Mouse (Mus musculus): ENCODE results near the gene Zbtb17.
A peak's percentile ranks its signal among the peaks of the same experiment; 100 is the strongest.

Gene Zbtb17

DNA sequence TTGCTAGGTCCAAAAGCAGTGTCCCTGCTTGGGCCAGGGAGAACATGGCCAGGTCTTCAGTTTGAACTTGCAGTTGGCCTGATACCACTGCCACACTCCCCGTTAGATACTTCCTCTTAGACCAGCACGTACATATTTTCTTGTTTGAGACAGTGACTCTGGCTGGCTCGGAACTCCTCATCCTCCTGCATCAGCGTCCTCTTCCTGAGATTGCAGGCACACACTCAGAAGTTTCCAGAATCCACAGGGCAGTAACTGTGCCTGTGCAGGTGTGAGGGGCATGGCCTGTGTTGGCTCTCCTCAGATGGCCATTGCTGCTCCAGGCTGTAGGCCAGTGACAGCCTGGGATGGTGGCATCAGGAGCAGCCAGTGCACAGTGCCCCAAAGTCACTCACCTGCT is 16.0 kb downstream of the Zbtb17 start:
- no peak for DNase-seq

DNA sequence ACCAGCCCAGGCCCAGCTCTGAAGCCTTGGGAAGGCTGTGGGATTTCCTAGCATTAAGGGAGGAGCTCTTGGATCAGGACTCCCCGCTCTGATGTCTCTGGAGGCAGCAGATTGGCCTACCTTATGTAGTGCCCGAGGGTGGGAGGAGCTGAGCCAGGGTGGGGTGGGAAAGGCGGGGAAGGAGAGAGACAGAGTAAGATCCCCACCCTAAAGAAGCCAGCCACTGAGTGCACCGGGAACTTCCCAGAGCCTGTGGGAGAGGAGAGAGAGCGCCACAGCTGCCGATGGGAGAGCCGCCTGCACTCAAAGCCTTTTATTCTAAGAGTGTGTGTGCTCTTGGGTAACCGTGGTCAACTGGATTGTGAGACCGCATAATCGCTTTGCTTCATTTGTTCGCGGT is 16.6 kb downstream of the Zbtb17 start:
- DNase-seq = no peak

DNA sequence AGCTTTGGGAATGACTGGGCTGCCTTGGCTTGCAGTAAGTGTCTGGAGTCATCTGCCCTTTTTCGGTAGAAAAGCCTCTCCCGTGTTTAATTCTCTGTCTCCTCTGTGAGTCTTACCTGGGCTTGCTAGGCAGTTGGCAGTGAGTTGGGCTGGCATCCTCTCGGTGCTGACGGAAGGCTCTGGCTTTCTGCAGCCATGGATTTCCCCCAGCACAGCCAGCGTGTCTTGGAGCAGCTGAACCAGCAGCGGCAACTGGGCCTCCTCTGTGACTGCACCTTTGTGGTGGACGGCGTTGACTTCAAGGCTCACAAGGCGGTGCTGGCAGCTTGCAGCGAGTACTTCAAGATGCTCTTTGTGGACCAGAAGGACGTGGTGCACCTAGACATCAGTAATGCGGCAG is 17.1 kb downstream of the Zbtb17 start:
- DNase-seq = no peak

DNA sequence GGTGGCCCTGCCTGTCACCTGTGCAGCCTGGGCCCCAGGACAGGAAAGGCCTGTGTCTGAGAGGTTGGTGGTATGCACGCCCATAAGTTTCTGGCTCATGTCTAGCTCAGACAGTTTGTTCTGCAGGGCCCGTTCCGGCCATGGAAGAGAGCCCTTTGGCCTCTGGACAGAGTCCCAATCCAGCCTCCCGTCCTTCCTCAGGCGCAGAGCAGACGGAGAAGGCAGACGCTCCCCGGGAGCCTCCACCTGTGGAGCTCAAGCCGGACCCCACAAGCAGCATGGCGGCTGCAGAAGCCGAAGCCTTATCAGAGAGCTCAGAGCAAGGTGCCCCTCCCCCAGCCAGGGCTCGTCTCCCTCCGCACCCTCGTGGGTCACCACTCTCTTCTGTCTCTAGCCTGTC is 19.0 kb downstream of the Zbtb17 start:
- no peak for DNase-seq

DNA sequence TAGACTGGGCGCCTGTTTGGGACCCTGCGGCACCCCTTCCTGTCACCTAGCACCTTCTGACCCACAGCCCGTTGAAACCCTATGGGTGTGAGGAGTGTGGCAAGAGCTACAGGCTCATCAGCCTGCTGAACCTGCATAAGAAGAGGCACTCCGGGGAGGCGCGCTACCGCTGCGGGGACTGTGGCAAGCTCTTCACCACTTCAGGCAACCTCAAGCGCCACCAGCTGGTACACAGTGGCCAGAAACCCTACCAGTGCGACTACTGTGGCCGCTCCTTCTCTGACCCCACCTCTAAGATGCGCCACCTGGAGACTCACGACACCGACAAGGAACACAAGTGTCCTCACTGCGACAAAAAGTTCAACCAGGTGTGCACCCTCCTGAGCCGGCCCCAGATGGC is 20.3 kb downstream of the Zbtb17 start:
- DNase-seq = no peak

DNA sequence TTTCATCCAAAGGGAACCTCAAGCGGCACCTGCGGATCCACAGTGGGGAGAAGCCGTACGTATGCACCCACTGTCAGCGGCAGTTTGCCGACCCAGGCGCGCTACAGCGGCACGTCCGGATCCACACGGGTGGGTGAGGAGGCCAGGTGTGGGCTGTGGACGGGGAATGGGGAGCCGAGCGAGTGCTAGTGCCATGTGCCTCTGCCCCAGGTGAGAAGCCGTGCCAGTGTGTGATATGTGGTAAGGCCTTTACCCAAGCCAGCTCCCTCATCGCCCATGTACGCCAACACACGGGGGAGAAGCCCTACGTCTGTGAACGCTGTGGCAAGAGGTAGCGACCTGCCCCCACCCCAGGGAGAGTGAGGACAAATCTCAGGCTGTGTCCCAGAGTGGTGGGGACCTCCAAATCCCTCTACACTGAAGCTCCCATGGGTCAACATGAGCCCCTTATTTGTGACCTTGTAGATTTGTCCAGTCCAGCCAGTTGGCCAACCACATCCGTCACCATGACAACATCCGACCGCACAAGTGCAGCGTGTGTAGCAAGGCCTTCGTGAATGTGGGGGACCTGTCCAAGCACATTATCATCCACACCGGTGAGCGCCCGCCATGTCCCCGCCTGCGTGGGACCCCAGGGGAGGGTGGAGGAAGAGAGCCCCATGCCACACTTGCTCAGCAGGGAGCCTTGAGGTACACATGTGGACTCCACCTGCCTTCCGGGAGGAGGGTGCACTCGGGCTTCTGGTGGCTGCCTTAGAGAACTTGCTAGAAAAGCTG is 21.2 kb downstream of the Zbtb17 start:
- no peak for DNase-seq

GRCm38 (mm10) chr4:141466289-141466795 is 21.9 kb downstream of the Zbtb17 start:
- DNase-seq = no peak

- DNase-seq = no peak
These were observed 22.6 kb downstream of the Zbtb17 start for GRCm38 (mm10) chr4:141466844-141467580.

DNA sequence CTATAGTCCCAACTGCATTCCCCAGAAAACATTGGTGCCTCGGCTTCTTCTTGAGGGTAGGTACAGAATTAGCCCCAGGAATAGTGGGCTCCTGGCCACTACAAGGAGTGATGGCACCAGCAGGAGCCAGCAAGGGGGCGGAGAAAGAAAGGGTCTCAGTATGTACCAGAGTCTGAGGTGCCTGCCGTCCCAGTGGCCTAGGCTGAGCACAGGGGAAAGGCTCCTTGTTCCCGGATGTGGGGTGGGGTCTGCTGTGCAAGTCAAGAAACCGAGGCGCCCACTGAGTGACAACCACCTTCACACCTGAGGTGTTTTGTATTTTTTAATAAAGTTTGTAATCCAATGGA is 23.1 kb downstream of the Zbtb17 start:
- no peak for DNase-seq

DNA sequence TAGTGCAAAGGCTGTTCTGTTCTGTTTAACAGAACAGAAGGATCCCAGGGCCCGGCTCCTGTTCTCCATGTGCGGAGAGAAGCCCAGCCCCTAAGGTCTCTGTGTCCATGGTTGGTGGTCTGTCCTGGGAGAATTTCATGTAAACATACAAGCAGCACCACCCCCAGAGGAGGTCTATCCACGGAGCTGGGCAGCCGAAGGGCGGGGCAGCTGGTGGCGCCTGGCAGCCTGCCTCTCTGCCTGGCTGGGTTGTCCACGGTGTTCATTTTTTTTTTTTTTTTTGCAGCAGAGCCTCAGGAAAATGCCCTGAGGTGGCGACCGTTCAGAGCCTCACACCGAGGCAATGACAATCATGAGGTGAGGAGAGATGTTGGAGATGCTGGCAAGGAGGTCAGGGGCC is 24.1 kb downstream of the Zbtb17 start:
- peak; percentile 59 for DNase-seq

GRCm38 (mm10) chr4:141469343-141469742 is 24.9 kb downstream of the Zbtb17 start:
- DNase-seq = peak; percentile 20

GRCm38 (mm10) chr4:141471491-141471890 is 27.0 kb downstream of the Zbtb17 start:
- no peak for DNase-seq

DNA sequence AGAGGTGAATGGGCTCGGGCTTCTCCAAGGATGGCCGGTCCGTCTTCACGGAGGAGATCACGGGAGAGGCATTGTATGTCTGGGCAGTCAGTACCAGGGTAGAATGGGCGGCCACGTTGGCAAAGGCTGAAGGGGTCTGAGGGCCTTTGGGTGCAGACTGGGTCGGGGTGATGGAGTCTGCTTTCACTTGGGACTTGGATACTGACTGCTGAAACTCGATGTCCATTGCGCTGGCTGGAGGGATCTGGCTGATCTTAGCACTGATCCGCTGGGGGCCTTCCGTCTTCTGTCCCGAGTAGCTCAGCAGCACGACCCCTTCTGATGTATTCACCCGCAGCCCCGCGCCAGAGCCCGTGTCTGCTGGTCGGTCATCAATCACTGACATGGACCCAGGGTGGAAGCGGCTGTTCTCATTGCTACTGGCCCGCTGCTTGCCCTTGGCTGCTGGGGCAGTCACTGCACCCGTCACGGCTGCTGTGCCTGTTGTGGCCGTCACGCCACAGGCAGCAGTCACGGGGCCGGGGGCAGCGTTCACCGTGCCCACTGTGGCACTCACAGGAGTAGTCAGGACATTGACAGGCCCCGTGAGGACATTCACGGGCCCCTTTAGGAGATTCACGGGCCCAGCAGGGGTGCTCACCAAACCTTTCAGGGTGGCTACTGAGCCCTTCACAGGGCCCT is 28.3 kb downstream of the Zbtb17 start:
- no peak for DNase-seq

DNA sequence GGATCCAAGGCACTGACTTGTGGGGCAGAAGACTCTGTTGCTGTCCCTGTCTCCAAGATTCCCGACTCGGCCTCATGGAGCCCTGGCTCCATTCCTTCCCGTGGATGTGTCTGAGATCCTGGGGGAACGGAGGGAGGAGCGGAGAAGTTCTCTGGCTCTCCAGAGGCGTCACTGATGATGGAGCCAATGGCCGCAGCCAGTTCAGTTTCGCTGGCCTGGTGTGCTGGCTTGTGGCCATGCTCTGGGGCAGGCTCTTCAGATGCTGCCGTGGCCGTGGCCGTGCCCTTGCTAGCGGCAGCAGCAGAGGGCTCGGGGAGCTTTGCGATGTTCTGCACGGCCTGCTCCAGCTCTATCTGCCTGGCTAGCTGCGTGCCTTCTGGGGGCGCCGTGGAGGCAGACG is 30.0 kb downstream of the Zbtb17 start:
- peak; percentile 18 for DNase-seq

- DNase-seq = peak; percentile 92
These were observed 33.2 kb downstream of the Zbtb17 start for GRCm38 (mm10) chr4:141477681-141478102.

DNA sequence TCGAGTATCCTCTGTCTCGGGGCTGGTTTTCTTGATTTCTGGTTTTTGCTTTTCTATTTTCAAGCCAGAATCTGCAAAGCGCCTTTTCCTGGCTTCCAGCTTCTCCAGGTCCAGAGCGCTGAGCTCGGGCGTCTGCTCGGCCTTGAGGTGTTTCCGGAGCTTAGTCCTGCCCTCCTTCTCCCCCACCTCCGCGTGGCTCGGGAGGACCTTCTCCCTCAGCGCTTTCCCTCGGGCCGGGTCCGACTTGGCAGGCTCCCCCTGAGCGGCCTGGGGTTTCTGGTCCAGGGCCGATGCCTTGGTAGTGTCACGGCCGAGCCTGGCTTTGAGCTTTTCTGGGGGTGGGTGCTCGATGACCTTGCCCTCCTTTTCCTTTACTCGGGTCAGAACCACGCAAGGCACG is 33.8 kb downstream of the Zbtb17 start:
- peak; percentile 63 for DNase-seq

- DNase-seq = peak; percentile 38
These were observed 34.3 kb downstream of the Zbtb17 start for GRCm38 (mm10) chr4:141478794-141479193.

GRCm38 (mm10) chr4:141479411-141479810 is 35.0 kb downstream of the Zbtb17 start:
- DNase-seq = peak; percentile 49

- DNase-seq = no peak
These were observed 39.6 kb downstream of the Zbtb17 start for GRCm38 (mm10) chr4:141484071-141484470.

DNA sequence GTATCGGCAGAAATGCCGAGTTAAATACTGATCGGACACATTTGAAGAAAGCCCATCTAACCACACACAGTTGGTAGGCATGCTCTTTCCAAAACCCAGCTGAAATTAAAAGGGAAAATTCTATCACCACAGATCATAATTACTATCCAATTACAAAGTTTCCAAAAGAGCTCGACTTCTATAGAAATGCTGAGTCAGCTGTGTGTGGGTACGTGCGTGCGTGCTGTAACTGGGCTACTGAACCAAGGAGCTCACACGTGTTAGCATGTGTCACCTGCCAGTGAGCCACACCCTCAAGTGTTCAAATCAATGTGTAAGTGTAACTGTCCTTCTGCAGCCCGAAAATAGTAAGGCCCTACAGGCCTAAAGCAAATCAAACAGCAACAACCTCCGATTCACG is 43.1 kb downstream of the Zbtb17 start:
- no peak for DNase-seq

- no peak for DNase-seq
These were observed 44.2 kb downstream of the Zbtb17 start for GRCm38 (mm10) chr4:141488670-141489069.

- DNase-seq = no peak
These were observed 56.2 kb downstream of the Zbtb17 start for GRCm38 (mm10) chr4:141500637-141501036.

DNA sequence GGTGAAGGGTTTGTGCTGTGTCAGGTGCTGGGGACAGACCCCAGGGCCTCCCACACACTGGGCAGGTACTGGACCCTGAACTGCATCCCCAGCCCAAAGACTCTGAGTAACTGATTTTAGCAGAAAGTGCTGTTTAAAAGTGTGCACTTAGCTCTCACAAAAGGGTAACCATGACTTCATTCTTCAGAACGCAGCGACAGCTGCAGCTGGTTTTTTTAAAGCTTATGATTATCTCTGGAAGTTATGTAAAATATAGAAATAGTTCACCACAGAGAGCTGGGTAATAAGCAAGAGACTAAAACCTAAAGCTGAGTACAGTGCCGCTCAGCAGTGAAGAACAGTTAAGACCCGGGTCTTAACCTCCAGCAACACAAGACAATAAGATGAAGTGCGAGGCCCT is 56.6 kb downstream of the Zbtb17 start:
- DNase-seq = no peak

- DNase-seq = no peak
These were observed 58.3 kb downstream of the Zbtb17 start for GRCm38 (mm10) chr4:141502723-141503122.

Data from cerebellum, adult 8-10 months (tissue).